Mouse (Mus musculus): ENCODE results near the gene Accsl.

GRCm38 (mm10) chr2:93907519-93908294 is 38.8 kb upstream of the Accsl start:
- TF ChIP-seq CTCF (IDR thresholded peaks at IDR 0.05; ENCODE audit: low read depth) (no peak), EP300 (optimal IDR thresholded peaks at IDR 0.05) (no peak)

Data from stomach, postnatal 0 days (tissue).